Mouse (Mus musculus): ENCODE results near the gene Dnpep. TPM values are rescaled to one million over a fixed set of nuclear protein-coding genes. Genes with fewer than 3 reads are reported as not detected.
A peak's percentile ranks its signal among the peaks of the same experiment; 100 is the strongest.

Gene Dnpep
- polyA plus RNA-seq, 1 experiment from 2014 or later: 110 TPM

DNA sequence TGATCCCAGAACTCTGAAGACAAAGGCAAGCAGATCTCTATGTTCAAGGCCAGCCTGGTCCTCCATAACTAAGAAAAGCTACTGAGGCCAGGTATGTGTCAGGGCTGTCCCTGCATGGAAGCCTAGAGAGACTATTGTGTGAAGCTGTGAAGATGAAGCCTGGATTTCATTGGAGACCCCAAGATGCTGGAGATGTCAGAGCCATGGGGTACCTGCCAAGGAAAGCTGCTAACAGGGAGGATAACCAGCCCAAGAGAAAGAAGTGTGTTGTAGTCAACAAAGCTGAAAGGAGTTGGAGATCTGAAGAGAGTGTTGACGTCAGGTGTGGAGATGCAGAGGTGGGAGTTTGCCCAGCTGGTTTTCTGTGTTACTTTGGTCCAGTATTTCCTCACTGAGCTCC lies 13.5 kb upstream of the Dnpep start:
- Histone ChIP-seq H3K36me3 (ENCODE audit: insufficient read depth) (no peaks in the 10 kb centered on the region), H3K4me1 (ENCODE audit: insufficient read depth) (no peaks in the 10 kb centered on the region), H3K27me3 (ENCODE audit: insufficient read depth, low read length) (no peaks in the 10 kb centered on the region), H3K4me2 (no peak overlapping the region), H3K9me3 (ENCODE audit: low read depth, low read length) (no peaks in the 10 kb centered on the region), H3K4me3 (ENCODE audit: low read depth, low read length) (no peak overlapping the region), H3K27ac (ENCODE audit: low read depth) (no peak overlapping the region), H3K9ac (no peak overlapping the region)
- 59% methylated on average over 1 of the region's 1 CpGs for whole genome bisulfite sequencing
- no peak for DNase-seq
- TF ChIP-seq CTCF (IDR thresholded peaks at IDR 0.05; ENCODE audit: low read depth): no peak
- ATAC-seq (ENCODE audit: insufficient read depth): no peak

DNA sequence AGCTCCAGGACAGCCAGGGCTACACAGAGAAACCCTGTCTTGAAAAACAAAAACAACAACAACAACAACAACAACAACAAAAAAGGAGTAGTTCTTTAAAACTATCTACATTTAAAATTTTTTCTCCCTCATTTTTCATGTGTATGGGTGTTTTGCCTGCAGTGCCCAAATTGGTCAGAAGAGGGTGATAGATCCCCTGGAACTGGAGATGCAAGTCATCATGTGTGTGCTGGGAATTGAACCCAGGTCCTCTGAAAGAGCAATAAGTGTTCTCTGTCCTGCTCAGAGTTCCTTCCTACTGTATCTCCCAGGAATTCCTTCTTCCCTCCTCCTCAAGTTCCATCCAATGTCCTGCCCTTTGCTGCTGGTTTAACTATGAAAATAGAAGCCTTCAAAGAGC lies 9.7 kb upstream of the Dnpep start:
- no peak for DNase-seq
- Histone ChIP-seq H3K9me3 (ENCODE audit: low read depth, low read length) (no peaks in the 10 kb centered on the region), H3K4me1 (ENCODE audit: insufficient read depth) (no peaks in the 10 kb centered on the region), H3K4me2 (no peak overlapping the region), H3K27ac (ENCODE audit: low read depth) (no peak overlapping the region), H3K9ac (no peak overlapping the region), H3K36me3 (ENCODE audit: insufficient read depth) (no peaks in the 10 kb centered on the region), H3K27me3 (ENCODE audit: insufficient read depth, low read length) (no peaks in the 10 kb centered on the region), H3K4me3 (ENCODE audit: low read depth, low read length) (no peak overlapping the region)
- TF ChIP-seq CTCF (IDR thresholded peaks at IDR 0.05; ENCODE audit: low read depth): no peak
- no peak for ATAC-seq (ENCODE audit: insufficient read depth)

DNA sequence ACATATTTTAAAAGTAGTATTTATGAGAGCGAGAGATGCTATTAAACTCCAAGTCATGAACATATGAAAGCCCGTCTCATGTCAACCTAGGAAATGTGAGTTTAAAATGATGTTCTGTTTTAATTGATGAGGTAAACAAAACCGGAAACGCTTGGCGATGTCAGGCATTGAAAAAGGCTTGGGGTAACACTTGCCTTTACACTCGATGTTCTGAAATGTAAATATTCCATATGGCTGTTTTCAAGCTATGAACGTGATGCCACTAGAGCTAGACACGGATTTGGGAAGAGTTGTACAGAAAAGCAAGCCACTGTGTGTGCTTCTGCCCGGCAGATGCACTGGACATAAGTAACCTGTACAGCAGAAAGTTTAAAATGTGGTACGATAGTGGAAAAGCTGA lies 1.4 kb upstream of the Dnpep start:
- H3K9ac ChIP-seq: no peak overlapping the region
- H3K4me2 ChIP-seq: no peak overlapping the region
- no peaks in the 10 kb centered on the region for H3K27me3 ChIP-seq (ENCODE audit: insufficient read depth, low read length)
- no peak for DNase-seq
- H3K4me3 ChIP-seq (ENCODE audit: low read depth, low read length): no peak overlapping the region
- H3K27ac ChIP-seq (ENCODE audit: low read depth): no peak overlapping the region
- peaks cover 14% of the 10 kb centered on the region; the same call in 1 of the 2 replicates for H3K36me3 ChIP-seq (ENCODE audit: insufficient read depth)
- TF ChIP-seq CTCF (IDR thresholded peaks at IDR 0.05; ENCODE audit: low read depth): no peak
- H3K9me3 ChIP-seq (ENCODE audit: low read depth, low read length): no peaks in the 10 kb centered on the region
- ATAC-seq (ENCODE audit: insufficient read depth): no peak
- 68% methylated on average over 10 of the region's 10 CpGs for WGBS
- H3K4me1 ChIP-seq (ENCODE audit: insufficient read depth): no peaks in the 10 kb centered on the region

DNA sequence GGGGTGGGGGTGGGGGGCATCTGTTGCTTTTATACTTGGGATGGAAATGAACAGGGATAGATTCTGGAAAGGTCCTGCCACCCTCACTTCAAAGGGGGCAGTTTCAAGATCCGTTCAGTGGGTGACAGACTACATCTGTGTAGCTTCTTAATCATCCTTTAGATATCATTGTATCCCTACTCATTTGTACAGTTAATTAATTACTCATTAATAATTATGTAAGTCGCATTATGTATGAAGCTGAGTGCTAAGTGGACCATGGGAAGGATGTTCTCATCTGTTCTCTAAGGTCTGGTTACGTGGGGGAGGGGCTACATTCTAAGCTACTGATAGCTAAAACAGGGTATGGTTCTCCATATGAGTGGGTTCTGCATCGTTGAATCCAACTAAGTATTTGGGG lies 946 bp upstream of the Dnpep start:
- Histone ChIP-seq H3K4me3 (ENCODE audit: low read depth, low read length) (no peak overlapping the region), H3K4me1 (ENCODE audit: insufficient read depth) (no peaks in the 10 kb centered on the region), H3K27me3 (ENCODE audit: insufficient read depth, low read length) (no peaks in the 10 kb centered on the region), H3K27ac (ENCODE audit: low read depth) (no peak overlapping the region), H3K36me3 (ENCODE audit: insufficient read depth) (peaks cover 18% of the 10 kb centered on the region; the same call in 1 of the 2 replicates), H3K9ac (no peak overlapping the region), H3K4me2 (no peak overlapping the region), H3K9me3 (ENCODE audit: low read depth, low read length) (no peaks in the 10 kb centered on the region)
- TF ChIP-seq CTCF (IDR thresholded peaks at IDR 0.05; ENCODE audit: low read depth): no peak
- DNase-seq (no peak), ATAC-seq (ENCODE audit: insufficient read depth) (no peak)
- WGBS: 84% methylated on average over 4 of the region's 4 CpGs

DNA sequence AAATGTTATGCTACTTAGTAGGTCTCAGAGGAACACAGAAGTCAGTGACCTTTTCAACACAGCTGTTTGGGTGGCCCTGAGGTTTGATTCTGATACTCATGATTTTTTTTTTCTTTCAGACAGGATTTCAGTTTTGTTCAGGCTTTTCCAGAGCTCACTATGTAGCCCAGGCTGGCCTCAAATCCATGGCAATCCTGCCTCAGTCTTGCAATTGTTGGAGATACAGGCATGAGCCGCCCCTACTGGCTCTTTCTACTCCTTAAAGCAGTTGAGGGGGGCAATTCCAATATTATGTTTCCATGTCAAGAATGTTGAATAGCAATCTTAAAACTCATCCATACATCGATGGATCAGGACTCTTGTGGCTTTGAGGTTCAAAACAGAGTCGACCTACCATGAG lies 511 bp upstream of the Dnpep start:
- no peak for TF ChIP-seq CTCF (IDR thresholded peaks at IDR 0.05; ENCODE audit: low read depth)
- WGBS: 71% methylated on average over 3 of the region's 3 CpGs
- Histone ChIP-seq H3K9ac (no peak overlapping the region), H3K27me3 (ENCODE audit: insufficient read depth, low read length) (no peaks in the 10 kb centered on the region), H3K4me2 (peak overlapping the region; percentile 29), H3K4me1 (ENCODE audit: insufficient read depth) (no peaks in the 10 kb centered on the region), H3K27ac (ENCODE audit: low read depth) (no peak overlapping the region; the same call in 1 of the 2 replicates), H3K4me3 (ENCODE audit: low read depth, low read length) (no peak overlapping the region; the same call in 1 of the 2 replicates), H3K9me3 (ENCODE audit: low read depth, low read length) (no peaks in the 10 kb centered on the region), H3K36me3 (ENCODE audit: insufficient read depth) (peaks cover 22% of the 10 kb centered on the region)
- DNase-seq (no peak), ATAC-seq (ENCODE audit: insufficient read depth) (no peak)

DNA sequence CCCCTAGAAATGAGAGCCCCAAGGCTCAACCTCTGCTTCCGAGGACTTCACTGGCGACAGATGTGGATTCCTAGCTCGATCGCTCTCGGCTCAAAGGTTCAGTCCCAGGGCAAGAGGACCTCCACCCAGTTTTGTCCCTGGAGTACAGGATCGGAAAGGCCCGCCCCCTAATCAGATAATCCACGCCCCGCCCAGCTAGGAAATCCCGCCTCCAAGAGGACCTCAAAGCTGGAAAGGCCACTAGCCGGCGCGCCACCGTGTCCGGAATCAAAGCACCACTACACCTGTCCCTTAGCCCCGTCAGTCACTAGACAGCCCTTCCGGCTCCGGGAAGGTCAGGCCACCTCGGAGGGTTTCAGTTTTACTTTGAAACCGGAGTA lies 939 bp downstream of the Dnpep start:
- H3K9me3 ChIP-seq (ENCODE audit: low read depth, low read length): no peaks in the 10 kb centered on the region
- H3K27ac ChIP-seq (ENCODE audit: low read depth): peak overlapping the region; percentile 93
- peak overlapping the region; percentile 70 for H3K4me3 ChIP-seq (ENCODE audit: low read depth, low read length)
- 0% methylated on average over 20 of the region's 20 CpGs for WGBS
- ATAC-seq (ENCODE audit: insufficient read depth) (peak; percentile 54), DNase-seq (peak; percentile 91)
- peaks cover 36% of the 10 kb centered on the region for H3K36me3 ChIP-seq (ENCODE audit: insufficient read depth)
- peak overlapping the region; percentile 53 for H3K9ac ChIP-seq
- H3K4me1 ChIP-seq (ENCODE audit: insufficient read depth): no peaks in the 10 kb centered on the region
- TF ChIP-seq CTCF (IDR thresholded peaks at IDR 0.05; ENCODE audit: low read depth): peak; percentile 42; the same call in 1 of the 2 replicates
- no peaks in the 10 kb centered on the region for H3K27me3 ChIP-seq (ENCODE audit: insufficient read depth, low read length)
- H3K4me2 ChIP-seq: peak overlapping the region; percentile 90

DNA sequence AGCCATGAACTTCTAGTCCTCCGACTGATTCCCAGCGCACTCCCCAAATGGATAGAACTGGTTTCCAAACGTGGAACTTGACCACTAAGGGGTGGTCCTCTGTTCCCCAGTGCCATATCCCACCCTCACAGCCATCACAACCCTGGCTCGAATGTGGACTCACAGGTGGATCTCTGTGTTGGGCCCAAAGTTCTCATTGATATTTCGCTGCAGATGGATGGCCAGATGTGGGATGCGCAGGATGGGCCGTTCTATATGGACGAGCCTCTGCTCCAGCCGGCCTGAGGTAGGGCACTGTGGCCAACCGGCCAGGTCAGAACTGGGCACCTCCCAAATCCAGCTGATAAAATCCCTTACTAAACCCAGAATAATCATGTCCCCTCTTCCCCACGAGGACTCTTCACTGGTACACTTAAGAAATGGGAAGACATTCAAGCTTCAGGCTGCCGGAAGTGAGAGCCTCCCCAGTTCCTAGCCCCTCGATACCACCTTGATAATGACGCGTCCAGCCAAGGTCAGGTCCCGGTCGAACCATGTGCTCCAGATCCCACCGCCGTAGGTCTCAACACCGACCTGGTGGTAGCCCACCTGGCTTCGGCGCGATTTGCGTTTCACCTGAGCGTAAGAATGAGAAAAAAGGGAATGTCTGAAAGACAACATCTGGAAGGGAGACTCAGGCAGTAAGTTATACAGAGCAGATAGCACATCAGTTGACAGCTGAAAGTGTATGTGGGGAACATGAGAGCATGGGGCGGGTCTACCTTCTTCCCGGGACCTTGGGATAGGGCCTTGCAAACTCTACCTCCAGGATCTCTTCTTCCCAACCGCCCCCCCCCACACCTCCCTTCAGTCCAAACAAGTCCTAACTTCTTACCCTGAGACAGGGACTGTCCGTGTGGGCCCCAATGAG lies 2.1 kb downstream of the Dnpep start:
- 79% methylated on average over 29 of the region's 29 CpGs for WGBS
- peak overlapping the region; percentile 93; the same call in 1 of the 2 replicates for H3K27ac ChIP-seq (ENCODE audit: low read depth)

More for the DNA sequence above, 2.1 kb downstream of the Dnpep start:
- peak overlapping the region; percentile 90 for H3K4me2 ChIP-seq
- DNase-seq: no peak
- peaks cover 46% of the 10 kb centered on the region for H3K36me3 ChIP-seq (ENCODE audit: insufficient read depth)
- H3K27me3 ChIP-seq (ENCODE audit: insufficient read depth, low read length): no peaks in the 10 kb centered on the region
- ATAC-seq (ENCODE audit: insufficient read depth): no peak
- H3K4me1 ChIP-seq (ENCODE audit: insufficient read depth): no peaks in the 10 kb centered on the region
- H3K9me3 ChIP-seq (ENCODE audit: low read depth, low read length): no peaks in the 10 kb centered on the region
- H3K9ac ChIP-seq: peak overlapping the region; percentile 53
- peak overlapping the region; percentile 70 for H3K4me3 ChIP-seq (ENCODE audit: low read depth, low read length)
- no peak for TF ChIP-seq CTCF (IDR thresholded peaks at IDR 0.05; ENCODE audit: low read depth)
